Mouse (Mus musculus) megakaryocyte, embryonic 14.5 days (primary cell): Measurements from ENCODE around the gene Ythdf2.

ENCODE experiments used
- FLI1 ChIP-seq: IDR thresholded peaks from 2 replicates; pipeline ENCODE4 v1.6.1; 2012; ENCODE audit warnings: low read length, inconsistent platforms, mixed read lengths
- GATA1 ChIP-seq: IDR thresholded peaks from 3 replicates; pipeline ENCODE4 v1.6.1; 2012; ENCODE audit warnings: mixed read lengths, low read length, inconsistent platforms, borderline replicate concordance

- no peak for TF ChIP-seq GATA1
- TF ChIP-seq FLI1 = no peak
Observed at GRCm38 (mm10) chr4:132210325-132210724, 1.8 kb downstream of the Ythdf2 start.
